Mouse (Mus musculus) MEL (cell line): Measurements from ENCODE around the gene Pglyrp2. TPM values are rescaled to one million over a fixed set of nuclear protein-coding genes. Genes with fewer than 3 reads are reported as not detected.
A peak's percentile ranks its signal among the peaks of the same experiment; 100 is the strongest.

Experiments used
- DNase-seq: peaks from one replicate; pipeline ENCODE4 v3.0.0; 2011; ENCODE audit warnings: low read depth, low spot score
- H3K27ac ChIP-seq: 2 replicates; pipeline ENCODE4 v1.5.1; 2012; ENCODE audit warnings: low read depth, mild to moderate bottlenecking, control low read depth, low read length, moderate library complexity; ENCODE audit not compliant: control insufficient read depth
- H3K27me3 ChIP-seq, 2 experiments: fragments of 150-350 bp in 1 of 2; sonication (generic) in 1 of 2; 2 replicates each; pipeline ENCODE4 v1.6.1; 2012; ENCODE audit warnings: low read length in 2 of 2, mild to moderate bottlenecking in 2 of 2, improper control_type of control experiment in 1 of 2, moderate library complexity in 1 of 2; ENCODE audit not compliant: insufficient read depth in 2 of 2, control insufficient read depth in 1 of 2
- H3K36me3 ChIP-seq, 2 experiments: 2 replicates each; pipeline ENCODE4 v1.6.1; 2012 to 2014; ENCODE audit warnings: low read length in 2 of 2, improper control_type of control experiment in 1 of 2, inconsistent platforms in 1 of 2, mild to moderate bottlenecking in 1 of 2; ENCODE audit not compliant: insufficient read depth in 2 of 2, control insufficient read depth in 1 of 2
- H3K4me1 ChIP-seq, 2 experiments: fragments of 150-350 bp in 1 of 2; sonication (generic) in 1 of 2; 2 replicates each; pipeline ENCODE4 v1.6.1; 2012; ENCODE audit warnings: low read length in 2 of 2, improper control_type of control experiment in 1 of 2, mild to moderate bottlenecking in 1 of 2; ENCODE audit not compliant: insufficient read depth in 2 of 2, control insufficient read depth in 1 of 2
- H3K4me3 ChIP-seq, 2 experiments: fragments of 150-350 bp in 1 of 2; sonication (generic) in 1 of 2; 2 replicates each; pipeline ENCODE4 v1.5.1; 2012; ENCODE audit warnings: low read depth in 2 of 2, low read length in 2 of 2, mild to moderate bottlenecking in 2 of 2, moderate library complexity in 2 of 2, control low read depth in 1 of 2, improper control_type of control experiment in 1 of 2; ENCODE audit not compliant: control insufficient read depth in 1 of 2, insufficient read depth in 1 of 2
- H3K79me2 ChIP-seq: 2 replicates; pipeline ENCODE4 v1.6.1; 2012; ENCODE audit warnings: mild to moderate bottlenecking, low read length, moderate library complexity; ENCODE audit not compliant: control insufficient read depth, poor library complexity, insufficient read depth
- H3K9ac ChIP-seq: 2 replicates; pipeline ENCODE4 v1.6.1; 2012; ENCODE audit warnings: low read depth, mild to moderate bottlenecking, control low read depth, low read length, moderate library complexity; ENCODE audit not compliant: control insufficient read depth, poor library complexity, severe bottlenecking
- H3K9me3 ChIP-seq: fragments of 150-350 bp; sonication (generic); replicated peaks from 2 replicates; pipeline ENCODE4 v1.6.1; 2012; ENCODE audit warnings: mild to moderate bottlenecking, low read length, improper control_type of control experiment, moderate library complexity; ENCODE audit not compliant: insufficient read depth
- BHLHE40 ChIP-seq: IDR thresholded peaks from 2 replicates; pipeline ENCODE4 v1.6.1; 2012; ENCODE audit warnings: low read depth, mild to moderate bottlenecking, inconsistent platforms, low read length, improper control_type of control experiment, borderline replicate concordance
- CHD1 ChIP-seq: IDR thresholded peaks from 2 replicates; pipeline ENCODE4 v1.6.1; 2012; ENCODE audit warnings: low read depth, mild to moderate bottlenecking, inconsistent platforms, low read length, improper control_type of control experiment
- CHD2 ChIP-seq: IDR thresholded peaks from 2 replicates; pipeline ENCODE4 v1.6.1; 2011; ENCODE audit warnings: low read length, improper control_type of control experiment
- CTCF ChIP-seq, 3 experiments: IDR thresholded peaks in 2 of 3; conservative IDR thresholded peaks in 1 of 3; 2 replicates each; pipeline ENCODE4 v1.5.1; 2011 to 2012; ENCODE audit warnings: low read length in 3 of 3, low read depth in 2 of 3, mild to moderate bottlenecking in 2 of 3, improper control_type of control experiment in 1 of 3, inconsistent platforms in 1 of 3, mixed read lengths in 1 of 3, moderate library complexity in 1 of 3; ENCODE audit not compliant: control insufficient read depth in 1 of 3, insufficient read depth in 1 of 3, poor library complexity in 1 of 3, severe bottlenecking in 1 of 3
- ELF1 ChIP-seq: IDR thresholded peaks from 2 replicates; pipeline ENCODE4 v1.6.1; 2014; ENCODE audit warnings: low read depth, mild to moderate bottlenecking, inconsistent platforms, low read length, improper control_type of control experiment, moderate library complexity
- GABPA ChIP-seq: IDR thresholded peaks from 2 replicates; pipeline ENCODE4 v1.6.1; 2012; ENCODE audit warnings: low read depth, mild to moderate bottlenecking, inconsistent platforms, low read length, improper control_type of control experiment, moderate library complexity
- GATA1 ChIP-seq: IDR thresholded peaks from 2 replicates; pipeline ENCODE4 v1.6.1; 2011; ENCODE audit warnings: low read depth, low read length, improper control_type of control experiment
- JUND ChIP-seq: IDR thresholded peaks from 2 replicates; pipeline ENCODE4 v1.6.1; 2011; ENCODE audit warnings: low read depth, mild to moderate bottlenecking, improper control_type of control experiment, low read length
- KAT2A ChIP-seq: conservative IDR thresholded peaks from 2 replicates; pipeline ENCODE4 v1.6.1; 2012; ENCODE audit warnings: low read depth, low read length, improper control_type of control experiment, inconsistent platforms
- MAFK ChIP-seq: IDR thresholded peaks from 2 replicates; pipeline ENCODE4 v1.6.1; 2011; ENCODE audit warnings: low read depth, mild to moderate bottlenecking, low read length, improper control_type of control experiment, borderline replicate concordance
- MEF2A ChIP-seq: IDR thresholded peaks from 2 replicates; pipeline ENCODE4 v1.6.1; 2014; ENCODE audit warnings: low read depth, mild to moderate bottlenecking, inconsistent platforms, low read length, improper control_type of control experiment; ENCODE audit not compliant: poor library complexity, insufficient replicate concordance, severe bottlenecking; ENCODE audit errors: extremely low read depth
- NELFE ChIP-seq: IDR thresholded peaks from 2 replicates; pipeline ENCODE4 v1.6.1; 2011; ENCODE audit warnings: low read depth, low read length, improper control_type of control experiment
- POLR2A ChIP-seq, 2 experiments: IDR thresholded peaks; 2 replicates each; pipeline ENCODE4 v1.6.1; 2011 to 2012; ENCODE audit warnings: low read length in 2 of 2, mild to moderate bottlenecking in 2 of 2, control low read depth in 1 of 2, improper control_type of control experiment in 1 of 2, low read depth in 1 of 2, moderate library complexity in 1 of 2; ENCODE audit not compliant: control insufficient read depth in 1 of 2, insufficient read depth in 1 of 2, poor library complexity in 1 of 2
- POLR2AphosphoS5 ChIP-seq: IDR thresholded peaks from 2 replicates; pipeline ENCODE4 v1.6.1; 2012; ENCODE audit warnings: low read depth, borderline replicate concordance, mild to moderate bottlenecking, inconsistent platforms, low read length, moderate library complexity, mixed read lengths
- RAD21 ChIP-seq: IDR thresholded peaks from 2 replicates; pipeline ENCODE4 v1.6.1; 2011; ENCODE audit warnings: mild to moderate bottlenecking, low read depth, low read length, improper control_type of control experiment
- RCOR1 ChIP-seq: IDR thresholded peaks from 2 replicates; pipeline ENCODE4 v1.6.1; 2012; ENCODE audit warnings: low read depth, mild to moderate bottlenecking, inconsistent platforms, low read length, improper control_type of control experiment
- SMC3 ChIP-seq: IDR thresholded peaks from 2 replicates; pipeline ENCODE4 v1.6.1; 2011; ENCODE audit warnings: low read depth, low read length, improper control_type of control experiment
- TAL1 ChIP-seq: IDR thresholded peaks from 2 replicates; pipeline ENCODE4 v1.6.1; 2012; ENCODE audit warnings: mild to moderate bottlenecking, inconsistent platforms, low read length, moderate library complexity, mixed read lengths
- TBP ChIP-seq: IDR thresholded peaks from 2 replicates; pipeline ENCODE4 v1.8.0; 2011; ENCODE audit warnings: low read depth, low read length, improper control_type of control experiment
- USF1 ChIP-seq: IDR thresholded peaks from 2 replicates; pipeline ENCODE4 v1.6.1; 2014; ENCODE audit warnings: low read depth, mild to moderate bottlenecking, inconsistent platforms, low read length, improper control_type of control experiment, moderate library complexity
- USF2 ChIP-seq, 2 experiments: IDR thresholded peaks; 2 replicates each; pipeline ENCODE4 v1.6.1; 2011 to 2012; ENCODE audit warnings: improper control_type of control experiment in 2 of 2, low read length in 2 of 2, borderline replicate concordance in 1 of 2, inconsistent platforms in 1 of 2, low read depth in 1 of 2, mild to moderate bottlenecking in 1 of 2; ENCODE audit not compliant: insufficient read depth in 1 of 2
- ZC3H11A ChIP-seq: IDR thresholded peaks from 2 replicates; pipeline ENCODE4 v1.6.1; 2012; ENCODE audit warnings: low read depth, mild to moderate bottlenecking, inconsistent platforms, low read length, improper control_type of control experiment
- ZMIZ1 ChIP-seq: IDR thresholded peaks from 2 replicates; pipeline ENCODE4 v1.6.1; 2012; ENCODE audit warnings: low read depth, mild to moderate bottlenecking, inconsistent platforms, low read length, improper control_type of control experiment, moderate library complexity
- ZNF384 ChIP-seq: IDR thresholded peaks from 2 replicates; pipeline ENCODE4 v1.6.1; 2012; ENCODE audit warnings: low read depth, mild to moderate bottlenecking, inconsistent platforms, low read length, improper control_type of control experiment
- polyA plus RNA-seq, 2 experiments: library from polyadenylated mRNA; stranded (reverse) in 1 of 2; unstranded in 1 of 2; fragments of >175 nt in 1 of 2; fragments of >200 nt in 1 of 2; gene quantifications; 2 replicates each; pipeline versions ENCODE4 v1.2.1 to v1.2.4; 2012; ENCODE audit warnings: low replicate concordance in 2 of 2, low read depth in 1 of 2; ENCODE audit not compliant: insufficient read length in 2 of 2, insufficient read depth in 1 of 2, missing spikeins in 1 of 2
- total RNA-seq: library from RNA; depleted of rRNA; stranded (reverse); fragments of 300-350 nt; gene quantifications from 2 replicates; pipeline ENCODE4 v1.2.3, GENCODE M21; 2012

Gene Pglyrp2
- total and polyA plus RNA-seq, 3 experiments, result 1.8 to 3.5 TPM; not detected in 1

- no peak overlapping the region for H3K27ac ChIP-seq
- no peak for DNase-seq
- H3K4me3 ChIP-seq, result no peak overlapping the region
- H3K27me3 ChIP-seq, result peaks cover 3 to 5% of the 10 kb centered on the region in 2 experiments
- H3K79me2 ChIP-seq, result no peaks in the 10 kb centered on the region
- H3K36me3 ChIP-seq, result no peaks in the 10 kb centered on the region
- H3K4me1 ChIP-seq, result no peaks in the 10 kb centered on the region; a peak in 1 of 4 replicates
- H3K9me3 ChIP-seq, result no peaks in the 10 kb centered on the region
- no peak overlapping the region for H3K9ac ChIP-seq
- TF ChIP-seq NELFE (no peak), POLR2AphosphoS5 (no peak), MEF2A (no peak), GATA1 (no peak), ELF1 (no peak), KAT2A (no peak), TAL1 (no peak), RCOR1 (no peak), CHD1 (no peak), MAFK (no peak), USF1 (no peak), CHD2 (no peak), GABPA (no peak)
- TF ChIP-seq, all 39 proteins: peak for 0
Observed at GRCm38 (mm10) chr17:32434324-32434723, 10.4 kb upstream of the Pglyrp2 start.

GRCm38 (mm10) chr17:32431972-32432371 lies 8.0 kb upstream of the Pglyrp2 start:
- Histone ChIP-seq H3K9ac (no peak overlapping the region), H3K79me2 (no peaks in the 10 kb centered on the region), H3K4me1 (no peaks in the 10 kb centered on the region; a peak in 1 of 4 replicates), H3K9me3 (no peaks in the 10 kb centered on the region)
- peak; percentile 69 for DNase-seq
- TF ChIP-seq ZMIZ1, result no peak
- no peak for TF ChIP-seq TBP
- no peak for TF ChIP-seq ZNF384
- peak; percentile 72 for TF ChIP-seq SMC3
- TF ChIP-seq MAFK, result no peak
- no peak for TF ChIP-seq JUND
- TF ChIP-seq RAD21, result peak; percentile 81
- TF ChIP-seq USF2 (IDR thresholded peaks at IDR 0.05; ENCODE audit: borderline replicate concordance in 1 of 2, insufficient read depth in 1 of 2, low read depth in 1 of 2, low read length in 2 of 2), result no peak
- TF ChIP-seq POLR2A (IDR thresholded peaks at IDR 0.05; ENCODE audit: control insufficient read depth in 1 of 2, insufficient read depth in 1 of 2, low read depth in 1 of 2, low read length in 2 of 2, poor library complexity in 1 of 2), result no peak
- TF ChIP-seq BHLHE40, result no peak
- TF ChIP-seq GABPA, result no peak
- TF ChIP-seq ZC3H11A, result peak; percentile 90
- TF ChIP-seq CTCF (IDR thresholded peaks at IDR 0.05 in 2 of 3, conservative IDR thresholded peaks at IDR 0.05 in 1 of 3; ENCODE audit: control insufficient read depth in 1 of 3, insufficient read depth in 1 of 3, low read depth in 2 of 3, low read length in 3 of 3, poor library complexity in 1 of 3, severe bottlenecking in 1 of 3), result peak; percentile 37 to 72 (median 41)
- TF ChIP-seq, all 39 proteins: peak for 4
- H3K36me3 ChIP-seq, result no peaks in the 10 kb centered on the region
- no peak overlapping the region for H3K27ac ChIP-seq
- peaks cover 0 to 4% of the 10 kb centered on the region in 2 experiments for H3K27me3 ChIP-seq
- H3K4me3 ChIP-seq, result no peak overlapping the region
